ENCODE assay signal across 22 mouse cellular contexts in the genomic region with DNA sequence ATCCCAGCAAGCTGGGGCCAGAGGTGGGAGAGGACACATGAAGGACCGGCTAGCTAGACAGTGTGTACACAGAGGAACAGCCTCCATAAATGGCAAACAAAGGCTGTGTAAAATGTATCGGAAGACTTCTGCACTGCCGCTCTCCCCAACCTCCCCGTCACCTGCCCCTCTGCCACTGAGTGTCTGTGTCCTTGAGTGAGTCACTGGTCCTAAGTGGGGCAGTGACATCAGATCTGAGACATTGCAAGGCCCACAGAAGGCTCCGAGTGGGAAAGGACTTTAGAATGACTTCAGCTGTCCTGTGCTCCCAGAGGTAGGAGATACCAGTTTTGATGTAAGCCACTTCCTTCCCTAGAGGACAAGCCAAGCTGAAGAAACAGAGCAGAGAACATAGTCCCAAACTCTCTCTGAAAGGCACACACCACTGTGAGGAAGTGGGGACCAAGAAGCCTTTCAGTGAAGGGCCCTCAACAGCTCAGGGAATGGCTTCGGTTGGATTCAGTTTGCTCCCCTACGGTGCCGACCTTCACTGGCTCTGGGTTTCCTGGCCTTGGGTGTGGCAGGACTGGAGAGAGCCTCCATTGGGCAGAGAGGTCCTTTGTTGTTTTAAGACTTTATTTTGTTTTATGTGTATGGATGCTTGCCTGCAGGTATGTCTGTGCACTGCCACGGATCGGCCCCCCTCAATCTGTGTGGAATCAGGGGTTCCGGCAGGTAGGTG. TPM values are rescaled to one million over a fixed set of nuclear protein-coding genes. Genes with fewer than 3 reads are reported as not detected.
DNase-seq lines count a peak whose midpoint lies in the region; ATAC-seq lines count a peak whose summit lies in the region.
"Had no signal": no experiment of that assay in that cellular context is flagged by ENCODE, and none has a peak within 500 bp of the region (broad histone marks: within the 10 kb centered on the region; RNA-seq: fewer than 3 reads in every experiment).

No protein-coding gene starts in this region.

- ATAC-seq in megakaryocyte, adult 5-6 weeks (ENCODE audit: poor library complexity, severe bottlenecking), result no peak
- no peak for ATAC-seq in forebrain, embryonic 13.5 days
- ATAC-seq: forebrain, embryonic 15.5 days; hindbrain, embryonic 16.5 days; inflammation-experienced regulatory T-cells, adult 6 months; intestine, postnatal 0 days; Patski had no signal

- no peak overlapping the region for H3K9ac ChIP-seq in forebrain, embryonic 13.5 days
- H3K9ac ChIP-seq: forebrain, embryonic 15.5 days; heart, embryonic 12.5 days had no signal

- peaks cover 51% of the 10 kb centered on the region for H3K4me1 ChIP-seq in megakaryocyte, embryonic 14.5 days
- peaks cover 12% of the 10 kb centered on the region for H3K4me1 ChIP-seq in forebrain, embryonic 13.5 days

- WGBS in forebrain, embryonic 13.5 days, result 90% methylated on average over 11 of the region's 11 CpGs

- no peak overlapping the region for H3K27ac ChIP-seq in forebrain, embryonic 13.5 days
- H3K27ac ChIP-seq: embryonic facial prominence, embryonic 10.5 days; forebrain, embryonic 10.5 days; forebrain, embryonic 15.5 days had no signal

- DNase-seq in ES-CJ7 (ENCODE audit: low read depth, low spot score), result peak; percentile 59
- DNase-seq in adrenal gland, adult 8-10 months, result peak; percentile 63
- DNase-seq in adrenal gland, postnatal 36 days, result peak; percentile 69 to 75
- no peak for DNase-seq in T-cell, adult 2 months (ENCODE audit: low spot score)
- no peak for DNase-seq in kidney, adult 9 months
- DNase-seq: cerebellum, adult 2 months; cerebellum, postnatal 10 days; gastrocnemius, postnatal 10 days; heart, postnatal 36 days; kidney, adult 8-10 months had no signal

- peaks cover 2% of the 10 kb centered on the region for H3K27me3 ChIP-seq in megakaryocyte, embryonic 14.5 days (replicated peaks)
- no peaks in the 10 kb centered on the region for H3K27me3 ChIP-seq in forebrain, embryonic 13.5 days
- H3K27me3 ChIP-seq: forebrain, embryonic 15.5 days; heart, embryonic 12.5 days; Patski had no signal

- peak overlapping the region; percentile 38 for H3K4me3 ChIP-seq in megakaryocyte, embryonic 14.5 days (replicated peaks)
- no peak overlapping the region for H3K4me3 ChIP-seq in forebrain, embryonic 13.5 days
- H3K4me3 ChIP-seq: embryonic facial prominence, embryonic 10.5 days; forebrain, embryonic 10.5 days; forebrain, embryonic 15.5 days; heart, embryonic 12.5 days had no signal

- H3K9me3 ChIP-seq in megakaryocyte, embryonic 14.5 days, result no peaks in the 10 kb centered on the region
- no peaks in the 10 kb centered on the region for H3K9me3 ChIP-seq in forebrain, embryonic 13.5 days (replicated peaks)
- H3K9me3 ChIP-seq: embryonic facial prominence, embryonic 10.5 days; forebrain, embryonic 10.5 days; forebrain, embryonic 15.5 days; heart, embryonic 12.5 days had no signal

- H3K4me2 ChIP-seq in forebrain, embryonic 13.5 days, result no peak overlapping the region
- H3K4me2 ChIP-seq: forebrain, embryonic 15.5 days; heart, embryonic 12.5 days had no signal

- H3K36me3 ChIP-seq in megakaryocyte, embryonic 14.5 days (replicated peaks; ENCODE audit: low read length), result no peaks in the 10 kb centered on the region
- no peaks in the 10 kb centered on the region for H3K36me3 ChIP-seq in forebrain, embryonic 13.5 days (ENCODE audit: poor library complexity, severe bottlenecking)
- H3K36me3 ChIP-seq: embryonic facial prominence, embryonic 10.5 days; forebrain, embryonic 10.5 days; forebrain, embryonic 15.5 days; heart, embryonic 12.5 days had no signal

RNA-seq across cellular contexts. Expression of gene Agtrap, which starts 4.9 kb away (rescaled TPM):
- polyA plus RNA-seq in megakaryocyte, embryonic 14.5 days (2012; ENCODE audit: insufficient read depth, low replicate concordance), result 16.5 and 50.7 TPM in 2 replicates
- 13.8 and 19.0 TPM in 2 replicates for total RNA-seq in megakaryocyte, adult 5-6 weeks (2015)
- total RNA-seq in megakaryocyte, adult 5-6 weeks (2017), result 31.9 and 36.0 TPM in 2 replicates
- total RNA-seq in adrenal gland, adult 8-10 months (2022), result 100 to 1,000 TPM; 117 to 136 (median 124) TPM
- 10 to 100 TPM; 76.6 to 96.6 TPM for total RNA-seq in adrenal gland, postnatal 36 days (2021)
- polyA plus RNA-seq in forebrain, embryonic 13.5 days (2015; fragmentation: Nextera tagmentation; extraction: Ambion mirVana), result 6.9 and 8.3 TPM in 2 replicates

RNA-seq across cellular contexts. Expression of gene Mad2l2, which starts 37.5 kb away (rescaled TPM):
- 26.0 and 35.6 TPM in 2 replicates for polyA plus RNA-seq in megakaryocyte, embryonic 14.5 days (2012; ENCODE audit: insufficient read depth, low replicate concordance)
- 21.9 and 25.3 TPM in 2 replicates for total RNA-seq in megakaryocyte, adult 5-6 weeks (2015)
- total RNA-seq in megakaryocyte, adult 5-6 weeks (2017), result 3.6 and 5.9 TPM in 2 replicates
- total RNA-seq in adrenal gland, adult 8-10 months (2022), result 10 to 100 TPM; 24.5 to 32.7 (median 28.9) TPM
- total RNA-seq in adrenal gland, postnatal 36 days (2021), result 10 to 100 TPM; 23.1 to 27.1 TPM
- 96.6 and 107 TPM in 2 replicates for polyA plus RNA-seq in forebrain, embryonic 13.5 days (2015; fragmentation: Nextera tagmentation; extraction: Ambion mirVana)

RNA-seq across cellular contexts. Expression of gene Draxin, which starts 37.8 kb away (rescaled TPM):
- polyA plus RNA-seq in megakaryocyte, embryonic 14.5 days (2012; ENCODE audit: insufficient read depth, low replicate concordance), result 4.1 and 4.9 TPM in 2 replicates
- not detected in 2 replicates for total RNA-seq in megakaryocyte, adult 5-6 weeks (2015)
- total RNA-seq in megakaryocyte, adult 5-6 weeks (2017), result 0.04 TPM in 1 of 2 replicates, not detected in the other
- total RNA-seq in adrenal gland, adult 8-10 months (2022), result under 1 TPM; 0.06 to 0.15 (median 0.12) TPM
- total RNA-seq in adrenal gland, postnatal 36 days (2021), result under 1 TPM; 0.10 to 0.20 TPM
- polyA plus RNA-seq in forebrain, embryonic 13.5 days (2015; fragmentation: Nextera tagmentation; extraction: Ambion mirVana), result 11.7 and 12.5 TPM in 2 replicates
- polyA plus RNA-seq: heart, embryonic 16.5 days; inflammation-experienced regulatory T-cells, adult 6 months had no signal

RNA-seq across cellular contexts. Expression of gene Mthfr, which starts 53.8 kb away (rescaled TPM):
- polyA plus RNA-seq in megakaryocyte, embryonic 14.5 days (2012; ENCODE audit: insufficient read depth, low replicate concordance), result 3.5 and 7.0 TPM in 2 replicates
- total RNA-seq in megakaryocyte, adult 5-6 weeks (2015), result 14.0 and 14.3 TPM in 2 replicates
- total RNA-seq in megakaryocyte, adult 5-6 weeks (2017), result 10.1 and 15.8 TPM in 2 replicates
- 10 to 100 TPM; 24.2 to 51.9 (median 36.7) TPM for total RNA-seq in adrenal gland, adult 8-10 months (2022)
- total RNA-seq in adrenal gland, postnatal 36 days (2021), result 10 to 100 TPM; 29.0 to 54.7 TPM
- 15.9 and 18.2 TPM in 2 replicates for polyA plus RNA-seq in forebrain, embryonic 13.5 days (2015; fragmentation: Nextera tagmentation; extraction: Ambion mirVana)

RNA-seq across cellular contexts. Expression of gene Clcn6, which starts 54.1 kb away (rescaled TPM):
- polyA plus RNA-seq in megakaryocyte, embryonic 14.5 days (2012; ENCODE audit: insufficient read depth, low replicate concordance), result 2.4 and 3.5 TPM in 2 replicates
- total RNA-seq in megakaryocyte, adult 5-6 weeks (2015), result 5.5 and 7.0 TPM in 2 replicates
- total RNA-seq in megakaryocyte, adult 5-6 weeks (2017), result 2.7 and 10.1 TPM in 2 replicates
- total RNA-seq in adrenal gland, adult 8-10 months (2022), result 10 to 100 TPM; 10.1 to 20.4 (median 15.8) TPM
- 10 to 100 TPM; 10.0 to 12.6 TPM for total RNA-seq in adrenal gland, postnatal 36 days (2021)
- 21.6 and 24.8 TPM in 2 replicates for polyA plus RNA-seq in forebrain, embryonic 13.5 days (2015; fragmentation: Nextera tagmentation; extraction: Ambion mirVana)

Comparison
In these comparisons a context has a peak if more than half of its experiments do, and no peak if none do; other contexts are left out.
1. DNase-seq: peak in ES-CJ7 (single experiment), adrenal gland, adult 8-10 months (single experiment) and adrenal gland, postnatal 36 days (2 of 2); none in T-cell, adult 2 months (single experiment) and kidney, adult 9 months (single experiment).